Mouse (Mus musculus) midbrain, embryonic 13.5 days (tissue): Measurements from ENCODE around the gene Gm10354. TPM values are rescaled to one million over a fixed set of nuclear protein-coding genes. Genes with fewer than 3 reads are reported as not detected.
"Not testable (repeated sequence)": the region's sequence is repeated elsewhere in the genome, so short reads cannot be mapped to it uniquely, and the experiment has no call there.

ENCODE experiments used
- ATAC-seq: fragments of 200-750 bp; cut with Nextera tagmentation; 2 replicates; pipeline ENCODE4 v1.8.0; 2017; ENCODE audit warnings: mild to moderate bottlenecking, moderate TSS enrichment, moderate library complexity
- H3K27ac ChIP-seq: fragments of 300-500 bp; sonication (generic); 2 replicates; pipeline ENCODE4 v1.5.1; 2015; ENCODE audit warnings: inconsistent platforms, mild to moderate bottlenecking, moderate library complexity
- H3K27me3 ChIP-seq: fragments of 300-500 bp; sonication (generic); 2 replicates; pipeline ENCODE4 v1.6.1; 2015; ENCODE audit warnings: mild to moderate bottlenecking, inconsistent platforms
- H3K36me3 ChIP-seq: fragments of 300-500 bp; sonication (generic); 2 replicates; pipeline ENCODE4 v1.6.1; 2015; ENCODE audit warnings: mild to moderate bottlenecking, inconsistent platforms
- H3K4me1 ChIP-seq: fragments of 300-500 bp; sonication (generic); replicated peaks from 2 replicates; pipeline ENCODE4 v1.6.1; 2015; ENCODE audit warnings: inconsistent platforms
- H3K4me2 ChIP-seq: fragments of 300-500 bp; sonication (generic); replicated peaks from 2 replicates; pipeline ENCODE4 v1.6.1; 2015; ENCODE audit warnings: moderate library complexity, mild to moderate bottlenecking, inconsistent platforms
- H3K4me3 ChIP-seq: fragments of 300-500 bp; sonication (generic); replicated peaks from 2 replicates; pipeline ENCODE4 v1.5.1; 2015; ENCODE audit warnings: mild to moderate bottlenecking, inconsistent platforms
- H3K9ac ChIP-seq: fragments of 300-500 bp; sonication (generic); replicated peaks from 2 replicates; pipeline ENCODE4 v1.6.1; 2015; ENCODE audit warnings: mild to moderate bottlenecking, inconsistent platforms
- H3K9me3 ChIP-seq: fragments of 300-500 bp; sonication (generic); 2 replicates; pipeline ENCODE4 v1.6.1; 2016; ENCODE audit warnings: mild to moderate bottlenecking, inconsistent platforms
- WGBS: fragments of 180-500 bp; shearing (Covaris S2); methylation state at CpG from one replicate; pipeline ENCODE4 v1.1.7; 2015; 5-methylcytosine and 5-hydroxymethylcytosine counted together
- polyA plus RNA-seq: library from polyadenylated mRNA; unstranded; fragments of >200 nt; fragmentation: Nextera tagmentation; extraction: Ambion mirVana; gene quantifications from 2 replicates; pipeline ENCODE4 v1.2.1, GENCODE M21; 2015

Gm10354 gene
- polyA plus RNA-seq, 1 experiment from 2014 or later = not detected

DNA sequence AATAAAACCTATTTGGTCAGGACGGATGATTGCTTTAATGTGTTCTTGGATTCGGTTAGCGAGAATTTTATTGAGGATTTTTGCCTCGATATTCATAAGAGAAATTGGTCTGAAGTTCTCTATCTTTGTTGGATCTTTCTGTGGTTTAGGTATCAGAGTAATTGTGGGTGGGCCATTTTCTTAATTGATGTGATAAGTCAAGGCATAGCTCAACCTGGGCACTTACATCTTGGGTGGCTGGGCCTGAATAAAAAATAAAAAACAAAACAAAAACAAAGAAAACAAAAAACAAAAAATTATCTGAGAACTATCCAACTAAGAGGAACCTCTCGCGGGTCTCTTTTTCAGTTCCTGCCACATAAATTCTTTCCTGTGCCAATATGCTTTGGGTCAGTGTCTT lies 15.4 kb upstream of the Gm10354 start:
- H3K9me3 ChIP-seq = peaks cover 28% of the 10 kb centered on the region
- not testable (repeated sequence) for ATAC-seq, H3K4me3 ChIP-seq, H3K9ac ChIP-seq, H3K4me1 ChIP-seq, H3K27me3 ChIP-seq, H3K4me2 ChIP-seq, H3K36me3 ChIP-seq, H3K27ac ChIP-seq
- WGBS = 85% methylated on average over 6 of the region's 6 CpGs

DNA sequence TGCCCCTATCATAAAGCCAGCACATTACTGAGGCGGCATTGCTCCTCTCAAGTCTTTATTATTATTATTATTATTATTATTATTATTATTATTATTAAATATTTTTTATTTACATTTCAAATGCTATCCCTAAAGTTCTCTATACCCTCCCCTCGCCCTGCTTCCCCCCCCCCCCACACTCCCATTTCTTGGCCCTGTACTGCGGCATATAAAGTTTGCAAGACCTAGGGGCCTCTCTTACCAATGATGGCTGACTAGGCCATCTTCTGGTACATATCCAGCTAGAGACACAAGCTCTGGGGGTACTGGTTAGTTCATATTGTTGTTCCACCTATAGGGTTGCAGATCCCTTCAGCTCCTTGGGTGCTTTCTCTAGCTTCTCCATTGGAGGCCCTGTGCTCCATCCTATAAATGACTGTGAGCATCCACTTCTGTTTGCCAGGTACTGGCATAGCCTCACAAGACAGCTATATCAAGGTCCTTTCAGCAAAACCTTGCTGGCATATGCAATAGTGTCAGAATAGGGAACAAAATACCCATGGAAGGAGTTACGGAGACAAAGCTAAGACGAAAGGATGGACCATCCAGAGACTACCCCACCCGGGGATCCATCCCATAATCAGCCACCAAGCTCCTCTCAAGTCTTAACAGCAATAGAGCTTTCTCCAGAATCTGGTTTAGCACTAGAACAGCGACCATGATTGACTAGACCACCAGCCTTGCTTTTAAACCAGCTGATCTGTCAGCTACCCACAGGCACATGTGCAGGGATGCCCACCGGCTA lies 11.8 kb upstream of the Gm10354 start:
- 77% methylated on average over 8 of the region's 8 CpGs for WGBS
- ATAC-seq = 0 out of 2 replicates have a peak, but pooled peaks have one; percentile 45
- H3K4me3 ChIP-seq, H3K4me2 ChIP-seq, H3K9ac ChIP-seq, H3K4me1 ChIP-seq, H3K27ac ChIP-seq, H3K27me3 ChIP-seq, H3K36me3 ChIP-seq: not testable (repeated sequence)
- H3K9me3 ChIP-seq = peaks cover 21% of the 10 kb centered on the region

DNA sequence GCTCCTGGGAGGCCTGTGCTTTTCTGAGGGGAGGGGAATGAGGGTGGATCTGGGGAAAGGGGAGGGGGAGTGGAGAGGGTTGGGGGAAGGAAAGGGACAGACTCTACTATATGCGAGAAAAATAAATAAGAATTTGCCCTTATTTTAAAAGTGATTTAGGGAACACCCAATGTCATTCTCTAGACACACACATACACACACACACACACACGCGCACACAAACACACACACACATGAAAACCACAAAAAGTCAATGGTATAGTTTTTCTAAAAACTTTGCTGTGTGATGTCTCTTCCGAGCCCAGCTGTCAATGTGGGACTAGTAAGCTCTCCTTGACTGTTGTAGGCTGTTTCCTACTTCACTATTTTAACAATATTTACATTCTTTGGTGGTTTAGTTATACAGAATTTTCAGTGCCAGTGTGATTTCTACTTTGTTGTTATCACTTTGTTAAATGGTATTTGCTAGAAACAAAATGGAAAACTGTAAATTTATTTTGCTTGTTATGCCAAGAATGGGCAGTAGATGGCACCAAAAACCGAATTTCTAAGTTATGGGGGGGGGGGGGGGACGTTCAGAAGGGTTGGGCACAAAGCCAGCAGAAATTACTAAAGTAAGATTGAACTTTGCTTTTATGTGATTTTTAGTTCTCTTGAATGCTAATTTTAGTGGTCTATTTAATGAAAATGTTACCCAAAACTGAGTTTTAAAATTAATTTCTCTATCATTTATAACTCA lies 8.1 kb upstream of the Gm10354 start:
- not testable (repeated sequence) for H3K36me3 ChIP-seq, H3K9ac ChIP-seq, H3K4me3 ChIP-seq, H3K27me3 ChIP-seq, H3K27ac ChIP-seq, H3K4me2 ChIP-seq, H3K4me1 ChIP-seq
- ATAC-seq = peak; percentile 66
- 42% methylated on average over 6 of the region's 6 CpGs for WGBS
- H3K9me3 ChIP-seq = peaks cover 23% of the 10 kb centered on the region

GRCm38 (mm10) chr5:14977368-14977767 lies 1.4 kb downstream of the Gm10354 start:
- not testable (repeated sequence) for H3K4me1 ChIP-seq, ATAC-seq, H3K27me3 ChIP-seq, H3K36me3 ChIP-seq, H3K4me3 ChIP-seq, H3K27ac ChIP-seq, H3K4me2 ChIP-seq, H3K9ac ChIP-seq
- H3K9me3 ChIP-seq = peaks cover 42% of the 10 kb centered on the region
- WGBS = 72% methylated on average over 4 of the region's 4 CpGs

DNA sequence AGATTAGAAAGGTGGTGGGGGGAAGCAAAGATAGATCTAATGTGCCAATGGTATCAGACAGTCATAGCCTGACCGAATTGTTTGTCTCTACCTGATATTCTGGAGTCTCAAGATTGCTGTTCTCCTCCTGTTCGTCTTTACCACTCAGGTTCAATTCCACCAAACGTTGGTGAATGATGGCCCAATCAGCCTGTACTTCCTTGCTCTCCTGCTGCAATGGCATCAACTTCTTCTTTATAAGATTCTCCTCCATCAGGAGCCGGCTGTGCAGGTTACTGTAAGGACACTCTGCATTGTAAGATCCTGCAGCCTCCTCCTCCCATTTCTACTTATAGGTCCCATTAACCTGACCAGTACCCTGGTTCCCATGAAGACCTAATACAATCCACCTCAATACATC lies 3.4 kb downstream of the Gm10354 start:
- ATAC-seq, H3K36me3 ChIP-seq, H3K9ac ChIP-seq, H3K27ac ChIP-seq, H3K27me3 ChIP-seq, H3K4me1 ChIP-seq, H3K4me3 ChIP-seq, H3K4me2 ChIP-seq: not testable (repeated sequence)
- 65% methylated on average over 3 of the region's 4 CpGs for WGBS
- peaks cover 35% of the 10 kb centered on the region for H3K9me3 ChIP-seq

- not testable (repeated sequence) for H3K4me3 ChIP-seq
These were observed 5.9 kb downstream of the Gm10354 start for GRCm38 (mm10) chr5:14972841-14973240.

DNA sequence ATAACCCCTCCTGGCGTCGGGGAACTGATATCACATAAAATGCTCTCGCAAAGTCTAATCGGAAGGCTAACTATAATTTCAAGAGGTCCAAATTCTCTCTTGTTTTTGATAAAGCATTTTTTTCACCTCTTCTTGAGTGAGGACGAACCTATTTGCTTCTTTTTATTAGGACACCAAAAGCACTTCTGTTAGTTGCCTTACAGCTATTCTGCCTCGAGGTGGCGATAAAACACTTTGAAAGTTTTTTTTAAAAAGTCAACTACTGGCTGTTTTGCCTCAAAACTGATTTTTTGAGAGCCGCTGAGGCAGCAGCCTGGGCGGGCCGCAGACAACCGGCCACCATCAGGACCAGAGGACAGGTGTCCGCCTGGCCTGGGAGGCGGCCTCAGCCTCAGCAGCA lies 14.9 kb downstream of the Gm10354 start:
- WGBS = 81% methylated on average over 13 of the region's 13 CpGs
- not testable (repeated sequence) for ATAC-seq

More at GRCm38 (mm10) chr5:14972841-14973240, 5.9 kb downstream of the Gm10354 start:
- not testable (repeated sequence) for H3K4me1 ChIP-seq, H3K9ac ChIP-seq, ATAC-seq, H3K4me2 ChIP-seq, H3K27ac ChIP-seq, H3K36me3 ChIP-seq, H3K27me3 ChIP-seq
- 79% methylated on average over 3 of the region's 3 CpGs for WGBS
- peaks cover 25% of the 10 kb centered on the region for H3K9me3 ChIP-seq

DNA sequence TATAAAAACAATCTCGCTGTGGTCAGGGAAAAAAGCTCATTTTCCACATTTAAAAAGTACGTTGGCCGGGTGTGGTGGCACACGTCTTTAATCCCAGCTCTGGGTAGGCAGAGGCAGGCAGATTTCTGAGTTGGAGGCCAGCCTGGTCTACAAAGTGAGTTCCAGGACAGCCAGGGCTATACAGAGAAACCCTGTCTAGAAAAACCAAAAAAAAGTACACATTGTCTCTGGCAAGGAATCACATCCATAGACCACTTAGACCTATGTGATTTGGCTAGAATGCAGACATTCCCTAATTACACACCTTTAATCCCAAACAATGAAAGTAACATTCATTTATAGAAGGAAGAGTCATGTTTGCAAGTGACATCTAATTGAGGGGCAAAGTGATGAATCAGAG lies 17.2 kb downstream of the Gm10354 start:
- H3K36me3 ChIP-seq, ATAC-seq, H3K27ac ChIP-seq, H3K4me1 ChIP-seq, H3K4me3 ChIP-seq, H3K27me3 ChIP-seq, H3K9ac ChIP-seq, H3K4me2 ChIP-seq: not testable (repeated sequence)
- H3K9me3 ChIP-seq = peaks cover 17% of the 10 kb centered on the region
- WGBS = 77% methylated on average over 4 of the region's 4 CpGs

More for the DNA sequence above, 14.9 kb downstream of the Gm10354 start:
- not testable (repeated sequence) for H3K27me3 ChIP-seq, H3K9ac ChIP-seq, H3K4me1 ChIP-seq, H3K36me3 ChIP-seq, H3K4me3 ChIP-seq, H3K27ac ChIP-seq, H3K4me2 ChIP-seq
- H3K9me3 ChIP-seq = peaks cover 13% of the 10 kb centered on the region

DNA sequence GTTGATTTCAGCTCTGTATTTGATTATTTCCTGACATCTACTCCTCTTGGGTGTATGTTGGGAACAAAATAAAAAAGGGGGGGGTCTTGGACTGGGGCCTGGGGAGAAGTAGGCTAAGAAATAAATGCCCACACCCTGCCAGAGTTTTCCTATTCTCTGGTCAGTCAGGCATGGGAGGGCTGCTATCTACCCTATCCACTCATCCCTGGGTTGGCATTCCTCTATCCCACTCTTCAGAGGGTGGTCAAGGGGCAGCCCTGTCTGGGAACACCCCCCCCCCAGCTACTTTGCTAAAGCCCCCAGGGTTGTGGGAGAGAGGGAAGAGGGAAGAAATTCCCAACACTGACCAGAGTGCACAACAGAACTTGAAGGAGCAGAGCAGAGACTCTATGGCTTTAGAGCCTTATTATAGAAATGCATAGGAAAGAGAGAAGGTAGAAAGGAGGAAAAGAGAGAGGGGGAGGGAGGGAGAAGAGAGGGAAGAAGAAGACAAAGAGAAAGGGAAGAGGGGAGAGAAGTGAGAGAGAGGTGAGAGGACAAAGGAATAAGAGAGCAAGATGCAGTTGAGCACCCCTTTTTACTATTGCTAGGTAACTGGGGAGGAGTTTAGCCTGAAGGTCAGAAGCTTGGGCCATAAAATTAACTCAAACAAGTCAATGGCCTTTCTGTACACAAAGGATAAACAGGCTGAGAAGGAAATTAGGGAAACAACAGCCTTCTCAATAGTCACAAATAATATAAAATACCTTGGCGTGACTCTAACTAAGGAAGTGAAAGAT lies 22.6 kb downstream of the Gm10354 start:
- H3K4me3 ChIP-seq, H3K36me3 ChIP-seq, H3K4me2 ChIP-seq, H3K27me3 ChIP-seq, H3K9ac ChIP-seq, H3K4me1 ChIP-seq, H3K27ac ChIP-seq: not testable (repeated sequence)
- ATAC-seq = 0 out of 2 replicates have a peak, but pooled peaks have one; percentile 9
- peaks cover 27% of the 10 kb centered on the region for H3K9me3 ChIP-seq
- WGBS = 74% methylated on average over 1 of the region's 1 CpGs

DNA sequence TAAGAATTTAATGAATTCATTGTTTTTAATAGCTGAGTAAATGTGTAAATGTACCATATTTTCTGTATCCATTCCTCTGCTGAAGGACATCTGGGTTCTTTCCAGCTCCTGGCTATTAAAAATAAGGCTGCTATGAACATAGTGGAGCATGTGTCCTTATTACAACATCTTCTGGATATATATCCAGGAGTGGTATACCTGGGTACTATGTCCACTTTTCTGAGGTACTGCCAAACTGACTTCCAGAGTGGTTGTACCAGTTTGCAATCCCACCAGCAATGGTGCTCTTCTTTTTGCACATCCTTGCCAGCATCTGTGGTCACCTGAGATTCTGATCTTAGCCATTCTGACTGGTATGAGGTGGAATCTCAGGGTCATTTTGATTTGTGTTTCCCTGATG lies 25.1 kb downstream of the Gm10354 start:
- H3K9me3 ChIP-seq = peaks cover 30% of the 10 kb centered on the region
- not testable (repeated sequence) for H3K27ac ChIP-seq, H3K9ac ChIP-seq, H3K4me1 ChIP-seq, H3K27me3 ChIP-seq, H3K36me3 ChIP-seq, ATAC-seq, H3K4me2 ChIP-seq, H3K4me3 ChIP-seq

- not testable (repeated sequence) for H3K36me3 ChIP-seq, H3K27ac ChIP-seq, H3K27me3 ChIP-seq, H3K4me1 ChIP-seq, ATAC-seq, H3K9ac ChIP-seq, H3K4me2 ChIP-seq, H3K4me3 ChIP-seq
- WGBS = 73% methylated on average over 3 of the region's 3 CpGs
- peaks cover 33% of the 10 kb centered on the region for H3K9me3 ChIP-seq
These were observed 26.0 kb downstream of the Gm10354 start for GRCm38 (mm10) chr5:14952749-14953148.

- not testable (repeated sequence) for H3K4me3 ChIP-seq, H3K27ac ChIP-seq, H3K27me3 ChIP-seq, H3K4me2 ChIP-seq, H3K9ac ChIP-seq, H3K4me1 ChIP-seq, H3K36me3 ChIP-seq
- ATAC-seq = peak; percentile 50; the same call in 1 of the 2 replicates
- 66% methylated on average over 7 of the region's 7 CpGs for WGBS
- peaks cover 33% of the 10 kb centered on the region for H3K9me3 ChIP-seq
These were observed 26.9 kb downstream of the Gm10354 start for GRCm38 (mm10) chr5:14951822-14952221.
